Mouse (Mus musculus): ENCODE data around the gene Olfr1442. TPM values are rescaled to one million over a fixed set of nuclear protein-coding genes. Genes with fewer than 3 reads are reported as not detected.
"Not testable (repeated sequence)": the region's sequence is repeated elsewhere in the genome, so short reads cannot be mapped to it uniquely, and the experiment has no call there.

Gene Olfr1442
- not detected for total RNA-seq (2021)
- long read RNA-seq, experiment 1: 0 reads
- long read RNA-seq, experiment 2: 0 reads

DNA sequence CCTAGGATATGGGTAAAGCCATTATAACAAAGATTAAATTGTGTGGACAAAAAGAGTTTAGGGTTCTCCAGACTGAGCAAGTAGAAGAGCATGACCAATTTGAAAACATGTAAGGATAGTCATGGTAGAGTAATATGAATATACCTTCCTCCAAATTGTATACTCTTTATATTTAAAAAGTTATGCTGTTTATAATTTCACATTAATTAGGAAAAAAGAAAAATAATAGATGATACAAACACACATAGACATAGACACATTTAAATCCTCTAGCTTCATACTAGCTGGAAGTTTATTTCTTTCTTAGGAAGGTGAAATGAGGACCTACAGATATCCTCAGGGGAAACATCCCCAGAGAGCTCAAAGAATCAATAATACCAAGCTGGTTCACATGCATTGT, at the start of gene Olfr1442:
TSS of gene Olfr1442 (plus strand) at position 301 of the 400 bp plus-strand sequence.
- no peak for DNase-seq (ENCODE audit: low spot score in 2 of 2)
- intact Hi-C loops (cut with DNase I): no loop called here

DNA sequence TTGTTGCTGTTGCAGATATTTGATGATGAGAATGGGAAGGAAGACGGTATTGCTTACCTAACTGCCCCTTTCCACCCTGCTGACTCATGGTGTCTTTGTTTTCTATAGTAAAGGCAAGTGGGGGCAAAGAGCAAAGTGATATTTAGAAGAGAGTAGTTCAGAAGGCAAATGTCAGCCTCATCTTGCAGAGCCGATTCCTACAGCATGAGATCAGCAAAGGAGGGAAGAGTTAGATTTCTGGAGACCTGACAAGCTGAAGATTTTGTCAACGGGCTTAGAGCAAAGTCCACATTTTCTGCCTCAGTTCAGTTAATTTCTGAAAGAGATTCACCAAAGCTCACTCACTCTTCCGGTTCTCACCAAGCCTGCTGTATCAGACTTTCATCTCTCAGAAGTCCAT, 37.1 kb upstream of the Olfr1442 start, which contains the start of gene Glyat:
TSS of gene Glyat (plus strand) at position 133 of the 400 bp plus-strand sequence.
- intact Hi-C loops (cut with DNase I): no loop called here
- no peak for DNase-seq (ENCODE audit: low spot score in 2 of 2)

DNA sequence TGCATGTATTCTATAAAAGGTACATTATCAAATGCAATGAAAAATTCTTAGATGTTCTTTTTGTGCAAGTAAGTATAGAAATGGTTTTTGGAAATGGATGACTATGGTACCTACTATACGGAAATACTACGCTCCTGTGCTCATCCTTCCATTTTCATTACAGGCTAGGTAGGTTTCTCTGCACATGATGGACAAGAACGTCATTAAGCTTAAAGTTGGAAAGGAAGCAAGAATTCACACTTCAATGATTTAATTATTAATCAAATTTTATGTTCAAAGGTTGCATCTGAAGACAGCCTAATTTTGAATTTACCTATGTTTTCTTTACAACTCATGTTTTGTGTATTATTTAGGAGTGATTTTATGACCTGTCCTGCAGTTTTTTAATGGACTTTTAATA, 36.0 kb upstream of the Olfr1442 start:
- intact Hi-C loops (cut with DNase I): no loop called here

GRCm38 (mm10) chr19:12634963-12635362, 35.3 kb upstream of the Olfr1442 start:
- intact Hi-C loops (cut with DNase I): no loop called here
- no peak for DNase-seq (ENCODE audit: low spot score in 2 of 2)

More for the DNA sequence above, 36.0 kb upstream of the Olfr1442 start:
- DNase-seq (ENCODE audit: low spot score in 2 of 2): no peak

DNA sequence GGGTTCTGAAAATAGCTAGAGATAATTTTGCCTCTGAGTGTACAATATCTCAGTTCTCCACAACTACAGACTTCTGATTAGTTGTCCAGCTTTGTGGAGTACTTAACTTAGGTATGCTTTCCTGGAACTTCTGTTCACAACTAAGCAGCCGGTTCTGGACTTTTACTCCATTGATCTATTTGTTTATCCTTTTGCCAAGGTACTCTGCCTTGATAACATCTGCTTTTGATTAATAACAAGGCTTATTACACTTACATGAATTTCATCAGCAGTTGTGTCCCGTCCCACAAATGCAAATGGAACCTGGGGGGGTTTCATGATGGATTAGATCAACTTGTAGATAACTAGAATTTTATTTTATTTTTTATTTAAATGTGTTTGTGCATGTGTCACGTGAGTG, 33.4 kb upstream of the Olfr1442 start:
- intact Hi-C loops (cut with DNase I): no loop called here
- no peak for DNase-seq (ENCODE audit: low spot score in 2 of 2)

- DNase-seq (ENCODE audit: low spot score in 2 of 2): no peak
- intact Hi-C loops (cut with DNase I): no loop called here
These were observed 32.2 kb upstream of the Olfr1442 start for GRCm38 (mm10) chr19:12638049-12638448.

GRCm38 (mm10) chr19:12649511-12649910, 20.7 kb upstream of the Olfr1442 start:
- intact Hi-C loops (cut with DNase I): no loop called here

DNA sequence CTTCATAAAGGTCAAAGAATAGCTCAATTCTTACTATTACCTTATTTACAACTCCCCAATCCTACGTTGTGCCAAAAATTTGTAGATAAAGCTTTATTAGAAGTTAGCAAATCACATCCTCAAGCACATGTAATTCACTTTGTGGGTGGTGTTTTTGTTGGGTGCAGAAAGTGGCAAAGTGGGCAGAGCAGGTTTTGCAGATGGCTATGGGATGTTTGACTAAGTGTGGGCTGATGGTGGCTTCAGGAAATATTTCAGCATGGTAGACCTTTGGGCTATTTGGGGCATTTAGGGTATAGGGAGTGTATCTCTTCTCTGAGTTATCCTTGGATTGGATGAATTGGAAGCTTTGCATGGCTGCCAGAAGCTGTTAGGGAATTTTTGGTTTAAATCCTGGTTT, 4.1 kb upstream of the Olfr1442 start:
- intact Hi-C loops (cut with DNase I): no loop called here

More at GRCm38 (mm10) chr19:12649511-12649910, 20.7 kb upstream of the Olfr1442 start:
- no peak for DNase-seq (ENCODE audit: low spot score in 2 of 2)

GRCm38 (mm10) chr19:12668601-12669000, 1.6 kb upstream of the Olfr1442 start:
- DNase-seq (ENCODE audit: low spot score in 2 of 2); intact Hi-C loops (cut with DNase I): not testable (repeated sequence)

More for the DNA sequence above, 4.1 kb upstream of the Olfr1442 start:
- DNase-seq (ENCODE audit: low spot score in 2 of 2): no peak

DNA sequence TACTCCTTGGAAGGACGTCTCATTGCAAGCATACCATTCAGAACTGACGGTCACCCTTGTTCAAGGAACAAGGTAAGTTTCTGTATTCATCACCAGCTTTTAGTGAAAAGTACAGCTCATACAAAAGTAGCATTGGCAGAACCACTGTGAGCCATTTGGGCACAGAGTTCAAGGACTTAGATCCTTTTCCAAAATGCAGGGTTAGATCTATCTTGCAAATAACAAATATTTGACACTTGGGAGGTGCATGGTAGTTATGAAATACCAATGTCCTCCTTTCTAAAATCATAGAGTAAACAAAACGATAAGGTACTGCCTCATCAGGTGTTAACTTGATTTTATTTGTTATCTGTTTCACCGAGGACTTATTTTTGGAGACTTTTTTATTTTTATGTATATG, 812 bp downstream of the Olfr1442 start:
- no peak for DNase-seq (ENCODE audit: low spot score in 2 of 2)
- intact Hi-C loops (cut with DNase I): no loop called here

GRCm38 (mm10) chr19:12677812-12678211, 7.6 kb downstream of the Olfr1442 start, which contains the start of gene Olfr1443:
Gene Olfr1443 (plus strand): TSS chr19:12678112.
- intact Hi-C loops (cut with DNase I): no loop called here

GRCm38 (mm10) chr19:12684638-12685037, 14.4 kb downstream of the Olfr1442 start:
- intact Hi-C loops (cut with DNase I): no loop called here
- no peak for DNase-seq (ENCODE audit: low spot score in 2 of 2)

More at GRCm38 (mm10) chr19:12677812-12678211, 7.6 kb downstream of the Olfr1442 start, which contains the start of gene Olfr1443:
- DNase-seq (ENCODE audit: low spot score in 2 of 2): no peak

DNA sequence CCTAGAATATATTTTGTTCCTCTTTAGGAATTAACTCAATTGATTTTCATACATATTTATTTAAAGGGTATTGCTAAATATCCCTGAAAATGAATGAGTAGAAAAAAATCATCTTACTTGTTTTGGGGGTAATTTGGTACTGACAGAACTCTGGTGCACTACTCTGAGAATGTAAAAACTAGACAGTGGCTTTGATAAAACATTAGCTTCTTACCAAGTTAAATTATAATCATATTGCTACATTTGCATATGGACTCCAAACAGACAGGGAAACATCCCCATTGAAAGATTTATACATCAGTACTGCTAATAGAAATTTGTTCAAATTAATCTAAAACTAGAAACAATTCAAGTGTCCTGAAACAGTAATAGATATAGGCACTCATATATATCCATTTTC, 15.0 kb downstream of the Olfr1442 start:
- DNase-seq (ENCODE audit: low spot score in 2 of 2): no peak
- intact Hi-C loops (cut with DNase I): no loop called here

GRCm38 (mm10) chr19:12695590-12695989, 25.4 kb downstream of the Olfr1442 start, which contains the start of gene Keg1:
Gene Keg1 (plus strand): TSS chr19:12695786.
- no peak for DNase-seq (ENCODE audit: low spot score in 2 of 2)
- intact Hi-C loops (cut with DNase I): no loop called here

- intact Hi-C loops (cut with DNase I): no loop called here
- no peak for DNase-seq (ENCODE audit: low spot score in 2 of 2)
These were observed 26.0 kb downstream of the Olfr1442 start for GRCm38 (mm10) chr19:12696221-12696620.

DNA sequence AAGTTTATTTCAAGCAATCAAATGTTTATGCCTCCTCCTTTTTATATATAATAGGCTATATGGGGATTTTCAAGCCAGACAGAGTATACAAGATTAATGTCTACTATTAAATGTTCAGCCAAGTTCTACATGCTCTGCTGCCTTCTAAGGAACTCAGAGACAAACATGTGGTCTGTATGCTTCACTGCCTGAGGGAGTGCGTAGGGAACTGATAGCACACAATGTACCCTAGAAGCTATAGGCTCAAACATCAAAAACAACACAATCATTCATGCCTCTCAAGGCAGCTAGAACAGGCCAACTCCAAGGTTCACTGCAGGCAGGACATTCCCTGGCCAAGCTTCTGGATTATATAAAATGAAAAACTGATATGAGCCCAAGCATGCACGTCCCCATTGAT, 38.2 kb downstream of the Olfr1442 start:
- intact Hi-C loops (cut with DNase I): no loop called here
- DNase-seq (ENCODE audit: low spot score in 2 of 2): no peak

DNA sequence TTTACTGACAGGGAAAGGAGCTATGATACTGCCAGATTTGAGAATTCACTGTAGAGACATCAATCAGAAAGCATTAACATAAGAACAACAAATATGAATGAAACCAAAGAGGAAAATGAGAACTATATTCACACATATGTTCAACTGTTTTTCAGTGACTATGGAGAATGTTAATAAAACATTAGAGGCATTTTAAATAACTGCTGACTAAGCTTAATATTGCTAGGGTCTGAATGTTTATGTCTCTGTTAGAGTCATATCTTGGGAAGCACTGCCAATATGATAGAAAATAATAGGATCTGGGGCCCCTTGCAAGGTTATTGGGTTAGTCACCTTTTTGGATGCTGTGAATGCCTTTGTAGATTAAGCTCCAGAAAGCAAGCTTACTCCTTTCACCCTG, 38.7 kb downstream of the Olfr1442 start:
- intact Hi-C loops (cut with DNase I): no loop called here

DNA sequence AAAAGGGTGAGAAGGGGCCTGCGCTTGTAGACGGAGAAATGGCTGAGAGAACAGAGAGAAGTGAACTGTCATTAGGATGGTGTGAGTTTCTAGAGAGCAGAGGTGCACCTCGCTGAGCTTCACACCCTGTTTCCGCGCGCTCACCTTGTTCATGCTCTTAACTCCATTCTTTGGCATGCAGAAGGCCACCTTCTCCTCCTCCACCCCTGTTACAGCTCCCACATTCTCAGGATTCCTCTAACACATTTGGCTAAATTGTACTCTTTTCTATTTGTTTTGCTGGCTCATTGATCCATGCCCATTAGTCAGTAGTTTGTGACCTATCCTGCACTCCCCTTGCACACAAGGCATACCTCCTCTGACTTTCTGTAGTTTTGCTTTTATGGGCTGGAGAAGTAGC, 49.0 kb downstream of the Olfr1442 start:
- no peak for DNase-seq (ENCODE audit: low spot score in 2 of 2)
- intact Hi-C loops (cut with DNase I): no loop called here

More for the DNA sequence above, 38.7 kb downstream of the Olfr1442 start:
- no peak for DNase-seq (ENCODE audit: low spot score in 2 of 2)

GRCm38 (mm10) chr19:12720463-12720862, 50.2 kb downstream of the Olfr1442 start:
- DNase-seq (ENCODE audit: low spot score in 2 of 2): no peak
- intact Hi-C loops (cut with DNase I): loop anchor here (5.0 kb wide), 1 partner anchor 77 kb away; the partner anchor contains the start of genes Lpxn and Zfp91

DNA sequence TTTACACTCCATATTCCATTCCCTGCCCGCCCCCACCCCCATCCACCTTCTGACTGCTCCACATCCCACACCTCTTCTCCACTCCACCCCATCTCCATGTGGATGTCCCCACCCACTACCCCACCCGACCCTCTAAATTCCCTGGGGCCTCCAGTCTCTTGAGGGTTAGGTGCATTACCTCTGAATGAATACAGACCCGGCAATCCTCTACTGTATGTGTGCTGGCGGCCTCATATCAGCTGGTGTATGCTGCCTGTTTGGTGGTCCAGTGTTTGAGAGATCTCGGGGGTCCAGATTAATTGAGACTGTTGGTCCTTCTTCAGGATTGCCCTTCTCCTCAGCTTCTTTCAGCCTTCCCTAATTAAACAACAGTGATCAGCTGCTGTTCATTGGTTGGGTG, 50.7 kb downstream of the Olfr1442 start:
- intact Hi-C loops (cut with DNase I): loop anchor here (5.0 kb wide), 1 partner anchor 76 kb away; the partner anchor contains the start of genes Lpxn and Zfp91
- not testable (repeated sequence) for DNase-seq (ENCODE audit: low spot score in 2 of 2)

GRCm38 (mm10) chr19:12721596-12721995, 51.4 kb downstream of the Olfr1442 start:
- DNase-seq (ENCODE audit: low spot score in 2 of 2): not testable (repeated sequence)
- intact Hi-C loops (cut with DNase I): loop anchor here (5.0 kb wide), 1 partner anchor 76 kb away; the partner anchor contains the start of genes Lpxn and Zfp91
